Mouse (Mus musculus) liver, adult (tissue): ENCODE results near the gene Trpt1.

ENCODE experiments used
- GATA4 ChIP-seq: IDR thresholded peaks from 2 replicates; pipeline ENCODE4 v1.6.1; 2014; ENCODE audit warnings: mild to moderate bottlenecking, low read length; ENCODE audit not compliant: insufficient replicate concordance

The Trpt1 gene

DNA sequence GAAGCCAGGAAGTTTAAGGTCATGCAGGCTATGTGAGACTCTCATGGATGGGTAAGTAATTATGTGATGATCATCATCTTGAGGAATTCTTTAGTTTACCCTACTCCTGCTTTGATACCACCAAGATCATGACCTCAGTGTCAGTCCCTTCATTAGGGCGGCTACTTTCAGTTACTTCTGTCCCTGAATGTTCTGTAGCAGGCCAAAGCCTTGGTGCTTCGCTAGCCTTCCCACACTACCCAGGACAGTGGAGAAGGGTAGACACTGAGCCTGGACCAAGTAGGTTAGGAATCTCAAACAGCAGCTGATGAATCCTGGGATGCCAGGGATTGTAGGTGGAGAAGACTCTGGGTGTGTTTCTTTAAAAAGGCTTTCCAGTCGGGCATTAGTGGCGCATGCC lies 14.5 kb upstream of the Trpt1 start:
- TF ChIP-seq GATA4 = no peak

DNA sequence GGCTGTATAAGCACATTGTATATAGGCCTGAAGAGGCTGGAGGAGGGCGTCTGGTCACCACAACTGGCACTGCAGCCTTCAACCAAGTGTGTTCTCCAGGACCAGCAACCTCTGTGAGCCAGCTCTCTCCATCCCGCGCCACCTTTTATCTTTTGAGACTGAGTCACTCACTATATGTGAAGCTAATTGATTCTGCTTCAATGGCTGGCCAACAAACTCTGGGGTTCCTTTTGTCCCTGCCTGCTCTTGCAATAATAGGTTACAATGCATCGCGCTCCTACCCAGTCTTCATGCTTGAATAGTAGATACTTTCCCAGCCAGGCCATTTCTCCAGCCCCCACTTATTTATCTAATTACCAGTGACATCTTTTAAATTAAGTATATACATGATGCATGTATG lies 12.3 kb upstream of the Trpt1 start:
- no peak for TF ChIP-seq GATA4

DNA sequence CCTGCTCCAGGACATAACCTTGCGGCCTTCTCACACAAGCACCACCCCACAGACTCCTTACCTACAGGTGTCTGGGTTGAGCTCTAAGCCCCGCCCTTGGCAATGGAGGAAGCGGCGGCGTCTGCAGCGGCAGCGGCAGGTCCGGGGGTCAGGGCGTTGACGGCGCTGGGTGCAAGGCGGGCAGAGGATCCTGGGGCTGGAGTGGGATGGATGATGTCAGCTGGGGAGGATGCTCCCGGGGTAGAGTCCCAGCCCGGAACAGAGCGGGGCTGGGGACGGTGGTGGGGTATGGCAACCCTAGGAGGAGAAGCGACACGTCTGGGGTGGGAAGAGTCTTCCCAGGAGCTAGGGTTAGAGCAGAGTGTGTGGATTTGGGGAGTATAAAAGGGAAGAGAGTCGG lies 10.6 kb upstream of the Trpt1 start:
- TF ChIP-seq GATA4 = no peak

DNA sequence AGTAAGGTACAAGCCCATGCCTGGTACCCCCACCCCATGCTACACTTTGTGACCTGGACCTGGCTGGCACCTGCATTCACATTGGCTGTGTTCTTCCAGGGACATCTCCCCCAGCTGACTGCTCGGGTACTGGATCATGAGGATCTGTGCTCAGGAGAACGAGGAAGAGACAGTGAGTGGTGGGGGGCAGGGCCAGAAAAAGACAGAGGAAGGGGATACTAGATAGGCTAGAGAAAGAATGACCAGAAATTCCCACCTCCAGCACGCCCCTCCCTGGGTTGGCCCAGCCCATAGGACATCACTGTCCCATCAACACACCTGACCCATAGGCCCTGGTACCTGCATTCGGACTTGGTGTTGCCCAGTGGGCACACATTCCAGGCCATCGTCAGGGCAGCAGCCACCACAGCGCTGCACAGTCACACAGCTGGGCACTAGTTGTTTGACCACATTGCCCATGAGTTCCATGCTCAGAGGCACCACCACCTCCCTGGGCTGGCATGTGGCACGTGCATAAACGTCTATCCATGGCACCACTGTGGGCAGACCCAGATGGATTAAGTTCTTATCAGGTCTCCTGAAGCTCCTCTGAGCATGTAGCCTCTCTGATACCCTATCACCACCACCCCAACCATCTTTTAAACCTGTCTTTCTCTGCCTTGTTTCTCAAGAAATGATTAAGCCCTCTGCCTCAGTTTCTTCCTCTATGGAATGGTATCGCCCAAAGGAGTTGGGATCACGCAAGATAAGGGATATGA lies 9.8 kb upstream of the Trpt1 start:
- TF ChIP-seq GATA4 = no peak

DNA sequence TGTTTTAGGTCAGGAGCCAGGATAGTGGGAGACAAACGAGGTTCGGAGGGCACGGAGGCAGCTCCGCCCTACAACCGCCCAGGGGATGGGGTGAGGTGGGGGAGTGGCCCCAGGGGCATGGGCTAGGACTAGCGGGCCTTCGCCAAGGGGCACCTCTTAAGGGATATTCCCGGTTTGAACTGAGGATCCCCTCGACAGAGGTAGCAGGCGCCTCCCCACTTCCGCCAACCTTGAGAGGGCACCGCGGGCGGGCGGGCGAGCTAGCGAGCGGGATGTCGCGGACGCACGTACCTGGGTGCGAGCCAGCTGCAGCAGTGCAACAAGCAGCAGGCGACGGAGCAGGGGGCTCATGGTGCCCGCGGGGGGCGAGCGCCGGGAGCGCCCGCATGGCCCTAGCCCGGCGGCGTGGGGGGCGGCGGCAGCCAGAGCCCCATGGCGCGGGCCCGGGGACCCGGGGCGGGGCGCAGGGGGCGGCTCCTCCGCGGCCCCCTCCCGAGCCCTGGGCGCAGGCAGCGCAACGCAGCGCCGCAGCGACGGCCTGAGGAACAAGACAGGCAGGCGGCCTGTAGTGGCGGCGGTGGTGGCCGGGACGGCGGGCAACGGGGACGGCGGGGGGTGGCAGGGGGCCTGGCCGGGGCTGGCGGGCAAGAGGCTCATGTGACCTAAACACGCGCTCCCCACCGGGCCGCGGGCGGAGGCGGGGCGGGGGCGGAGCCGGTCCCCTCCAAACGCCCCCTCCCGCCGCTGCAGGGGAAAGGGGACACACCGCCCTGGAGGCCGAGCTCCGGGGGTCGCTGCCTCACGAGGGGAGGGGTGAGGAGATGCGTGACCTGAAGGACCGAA lies 8.6 kb upstream of the Trpt1 start, which contains the start of gene Vegfb:
Gene Vegfb, minus strand, starts transcription at position 591 of the 843 bp plus-strand sequence.
- TF ChIP-seq GATA4 = no peak

DNA sequence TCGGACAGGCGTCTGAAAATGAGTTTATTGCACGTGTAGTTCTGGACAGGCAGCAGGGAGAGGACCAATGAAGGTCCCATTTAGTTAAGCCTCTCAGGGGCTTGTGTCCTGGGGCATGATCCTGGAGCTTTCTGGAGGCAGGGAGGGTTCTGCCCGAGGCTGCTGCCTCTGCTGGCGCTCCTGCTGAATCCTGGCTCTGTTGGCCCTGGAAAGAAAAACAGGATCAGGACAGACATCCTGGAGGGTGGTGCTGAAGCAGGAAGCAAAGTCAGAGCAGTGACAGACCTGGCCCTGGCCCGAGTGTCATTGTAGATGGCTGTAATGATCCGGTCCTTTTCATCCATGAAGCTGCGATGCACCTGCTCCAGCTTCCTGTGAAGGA lies 8.0 kb upstream of the Trpt1 start:
- TF ChIP-seq GATA4 = no peak

DNA sequence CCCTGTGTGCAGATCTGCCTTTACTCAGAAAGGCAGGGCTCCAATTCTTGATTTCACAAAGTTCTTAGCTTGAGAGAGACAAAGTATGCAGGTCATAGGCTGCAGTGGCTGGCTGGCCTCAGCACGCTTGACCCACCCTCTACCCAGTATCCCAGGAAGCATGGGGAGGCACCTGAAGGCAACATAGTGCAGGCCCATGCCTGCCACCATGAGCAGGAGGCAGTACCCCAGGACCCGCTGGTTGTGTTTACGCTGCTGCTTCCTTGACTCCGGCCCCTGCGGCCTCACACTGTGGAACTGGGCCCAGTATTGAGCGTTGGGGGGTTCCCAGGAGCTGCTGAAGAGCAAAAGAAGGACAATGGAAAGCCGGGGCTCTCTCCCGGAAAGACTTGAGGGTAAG lies 6.7 kb upstream of the Trpt1 start:
- TF ChIP-seq GATA4 = no peak

DNA sequence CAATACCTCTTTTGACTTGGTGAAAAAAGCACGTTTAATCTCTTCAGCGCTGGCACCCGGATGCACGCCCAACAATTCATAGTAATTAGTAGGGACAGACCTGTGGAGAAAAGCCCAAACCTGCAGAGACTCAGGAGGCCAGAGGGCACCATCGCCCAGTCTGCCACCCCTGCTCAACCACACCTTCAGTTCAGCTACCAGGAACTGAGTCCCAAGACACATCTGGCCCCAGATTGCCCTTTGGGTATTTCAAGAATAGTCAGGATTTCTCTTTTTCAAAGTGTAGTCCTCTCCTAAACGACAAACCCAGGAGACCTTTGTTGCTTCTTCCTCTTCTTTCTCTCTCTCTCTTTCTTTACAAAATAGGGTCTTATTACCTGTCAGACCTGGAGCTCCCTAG lies 5.2 kb upstream of the Trpt1 start:
- TF ChIP-seq GATA4 = no peak

DNA sequence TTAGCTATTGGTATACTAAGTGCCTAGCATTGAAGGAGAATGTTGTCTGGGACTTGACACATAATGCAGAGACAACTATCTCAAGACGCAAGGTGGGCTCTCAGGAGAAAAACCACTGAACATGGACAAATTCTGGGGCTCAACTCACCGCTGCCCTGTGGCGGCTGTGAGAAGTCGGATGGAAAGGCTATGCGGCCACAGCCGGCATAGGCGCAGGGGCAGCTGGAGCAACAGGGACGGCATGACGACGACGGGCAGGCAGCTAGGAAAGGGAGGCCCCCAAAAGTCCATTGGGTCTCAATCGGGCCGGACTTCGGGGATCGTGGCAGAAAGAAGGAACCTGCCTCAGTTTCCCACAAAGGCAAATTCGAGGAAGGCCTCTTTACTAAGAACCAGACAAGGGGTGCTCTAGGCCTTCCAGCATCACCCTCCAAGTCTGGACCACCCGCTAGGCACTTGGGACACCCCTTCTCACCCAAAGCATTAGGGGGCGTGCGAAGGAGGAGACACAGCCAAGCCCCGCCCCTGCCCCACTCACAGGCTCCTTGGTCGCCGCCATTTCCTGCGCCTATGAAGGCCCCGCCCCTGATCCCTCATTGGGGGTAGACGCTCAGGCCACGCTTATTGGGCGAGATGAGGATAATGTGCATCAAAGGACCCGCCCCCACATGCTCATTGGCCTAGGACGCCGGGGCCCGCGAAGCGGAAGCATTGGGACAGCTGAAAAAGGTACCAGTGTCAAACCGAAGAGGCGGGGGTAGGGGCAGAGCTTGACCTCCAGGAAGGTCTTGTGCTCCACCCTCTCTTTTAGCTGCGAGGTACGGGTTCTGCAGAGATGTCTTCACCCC lies 3.7 kb upstream of the Trpt1 start, which contains the start of gene Dnajc4:
Gene Dnajc4, minus strand, starts transcription at position 562 of the 848 bp plus-strand sequence.
- TF ChIP-seq GATA4 = no peak

DNA sequence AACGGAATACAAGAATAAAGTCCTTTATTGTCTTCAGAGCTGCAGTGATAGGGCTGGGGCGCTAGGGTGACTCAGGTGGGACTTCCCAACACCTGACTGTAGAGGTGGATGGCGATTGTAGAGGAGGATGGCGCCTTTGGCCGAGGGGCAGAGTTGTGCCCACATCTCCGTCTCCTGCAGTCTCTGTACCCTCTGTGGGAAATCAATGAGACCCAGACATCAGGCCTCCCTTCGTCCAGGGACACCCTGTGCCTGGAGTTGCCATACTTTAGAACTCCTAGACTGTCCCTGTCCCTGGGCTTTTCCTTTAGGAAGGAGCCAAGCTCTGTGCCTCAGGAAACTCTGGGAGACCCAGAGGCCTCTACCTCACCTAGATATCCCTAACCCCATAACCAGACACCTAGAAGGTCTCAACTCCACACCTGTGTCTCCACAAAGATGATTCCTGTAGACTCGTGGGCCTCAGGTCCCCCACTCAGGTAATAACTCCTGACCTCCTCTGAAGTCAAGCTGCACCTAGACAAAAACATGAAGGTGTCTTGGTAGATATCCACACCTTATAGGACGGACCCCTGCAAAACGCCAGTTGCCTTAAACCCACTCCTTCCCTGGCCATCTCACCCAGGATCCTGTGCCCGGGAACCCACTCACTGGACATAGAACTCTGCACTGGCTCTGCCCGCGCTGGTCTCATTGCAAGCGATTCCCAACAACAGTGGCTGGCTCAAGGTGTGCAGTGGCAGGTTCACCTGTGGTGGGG lies 2.7 kb upstream of the Trpt1 start:
- no peak for TF ChIP-seq GATA4

DNA sequence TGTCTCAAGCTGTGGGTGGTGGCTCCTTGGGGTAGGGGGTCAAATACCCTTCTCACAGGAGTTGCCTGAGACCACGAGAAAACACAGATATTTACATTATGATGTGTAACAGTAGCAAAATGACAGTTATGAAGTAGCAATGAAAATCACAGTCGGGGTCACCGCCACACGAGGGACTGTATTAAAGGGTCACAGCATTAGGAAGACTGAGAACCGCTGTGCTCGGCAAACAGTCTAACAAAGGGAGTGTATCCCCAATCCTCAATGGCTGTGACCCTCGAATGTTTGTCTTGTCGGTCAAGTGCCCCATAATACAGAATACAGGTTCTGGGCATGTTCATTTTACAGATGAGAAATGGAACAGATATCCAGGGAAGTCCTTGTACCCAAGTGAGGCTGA lies 1.9 kb upstream of the Trpt1 start:
- TF ChIP-seq GATA4 = no peak

DNA sequence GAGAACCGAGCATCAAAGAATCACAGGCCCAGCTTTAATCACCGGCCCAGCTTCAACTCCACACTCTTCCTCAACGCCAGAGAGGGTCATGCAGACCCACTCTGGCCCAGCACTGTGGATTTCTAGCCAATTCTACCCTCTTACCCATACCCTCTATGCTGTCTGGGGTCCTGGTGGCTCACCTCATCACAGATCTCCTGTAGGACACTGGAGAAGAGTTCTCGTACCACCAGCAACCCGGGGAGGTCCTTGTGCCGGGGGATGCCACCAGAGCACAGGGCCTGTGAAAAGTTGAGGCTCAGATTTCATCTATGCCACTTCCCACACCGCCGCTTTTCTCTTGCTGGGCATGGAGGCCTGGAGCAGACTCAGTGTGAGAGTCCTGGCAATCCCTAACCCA lies 1.4 kb upstream of the Trpt1 start:
- TF ChIP-seq GATA4 = no peak

DNA sequence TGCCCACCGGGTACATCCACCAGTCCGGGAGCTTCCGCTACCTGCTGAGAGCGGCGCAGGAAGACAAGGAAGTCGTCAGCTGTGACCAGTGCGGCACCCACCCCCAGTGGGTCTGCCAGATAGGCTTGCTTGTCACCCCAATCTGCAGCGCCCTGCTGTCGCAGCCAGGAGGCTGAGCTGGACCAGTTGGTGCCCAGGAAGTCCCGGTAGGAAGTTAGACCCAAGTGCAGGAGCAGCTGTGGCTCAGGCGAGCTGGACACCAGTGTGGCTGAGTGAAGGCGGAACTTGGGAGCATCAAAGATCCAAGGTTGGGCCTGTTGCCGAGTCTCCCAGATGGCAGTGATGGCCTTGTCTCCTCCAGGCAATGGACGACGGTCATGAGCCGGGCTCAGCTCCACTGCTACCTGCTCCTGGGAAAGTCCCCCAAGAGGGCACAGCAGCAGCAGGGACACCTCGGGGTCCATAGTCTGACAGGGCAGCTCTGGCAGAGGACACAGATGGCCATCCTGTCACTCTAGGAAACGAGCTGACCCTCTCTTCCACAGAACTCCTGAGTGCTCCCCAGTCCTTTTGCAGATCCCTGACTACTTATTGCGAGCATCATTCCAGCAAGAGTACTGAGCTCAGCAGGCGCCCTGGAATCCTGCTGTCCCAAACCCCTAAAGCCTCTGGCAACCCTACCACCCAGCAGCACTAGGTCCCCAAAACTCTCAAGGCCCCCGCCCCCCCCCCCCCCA lies 508 bp upstream of the Trpt1 start:
- TF ChIP-seq GATA4 = no peak

DNA sequence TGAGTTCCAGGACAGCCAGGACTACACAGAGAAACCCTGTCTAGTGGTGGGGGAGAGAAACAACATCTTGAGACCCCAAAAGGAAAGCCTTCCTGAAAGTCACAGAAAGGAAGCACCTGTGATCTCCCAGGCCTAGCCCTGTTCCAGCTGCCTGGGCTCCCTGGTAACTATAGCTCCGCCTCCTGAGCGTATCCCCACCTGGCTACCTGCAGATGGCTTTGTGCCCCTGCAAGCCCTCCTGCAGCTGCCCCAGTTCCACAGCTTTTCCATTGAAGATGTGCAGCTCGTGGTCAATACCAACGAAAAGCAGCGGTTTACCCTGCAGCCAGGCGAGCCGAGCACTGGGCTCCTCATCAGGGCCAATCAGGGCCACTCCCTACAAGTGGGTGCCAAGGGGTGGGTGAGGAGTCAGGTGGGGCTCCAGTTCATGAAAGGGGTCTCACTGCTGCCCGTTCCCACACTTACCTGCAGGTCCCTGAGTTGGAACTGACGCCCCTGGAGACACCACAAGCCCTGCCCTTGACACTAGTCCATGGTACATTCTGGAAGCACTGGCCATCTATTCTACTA lies 1.9 kb downstream of the Trpt1 start:
- no peak for TF ChIP-seq GATA4
